Mouse (Mus musculus): ENCODE measurements around the gene Adgrl1.

Adgrl1 gene

DNA sequence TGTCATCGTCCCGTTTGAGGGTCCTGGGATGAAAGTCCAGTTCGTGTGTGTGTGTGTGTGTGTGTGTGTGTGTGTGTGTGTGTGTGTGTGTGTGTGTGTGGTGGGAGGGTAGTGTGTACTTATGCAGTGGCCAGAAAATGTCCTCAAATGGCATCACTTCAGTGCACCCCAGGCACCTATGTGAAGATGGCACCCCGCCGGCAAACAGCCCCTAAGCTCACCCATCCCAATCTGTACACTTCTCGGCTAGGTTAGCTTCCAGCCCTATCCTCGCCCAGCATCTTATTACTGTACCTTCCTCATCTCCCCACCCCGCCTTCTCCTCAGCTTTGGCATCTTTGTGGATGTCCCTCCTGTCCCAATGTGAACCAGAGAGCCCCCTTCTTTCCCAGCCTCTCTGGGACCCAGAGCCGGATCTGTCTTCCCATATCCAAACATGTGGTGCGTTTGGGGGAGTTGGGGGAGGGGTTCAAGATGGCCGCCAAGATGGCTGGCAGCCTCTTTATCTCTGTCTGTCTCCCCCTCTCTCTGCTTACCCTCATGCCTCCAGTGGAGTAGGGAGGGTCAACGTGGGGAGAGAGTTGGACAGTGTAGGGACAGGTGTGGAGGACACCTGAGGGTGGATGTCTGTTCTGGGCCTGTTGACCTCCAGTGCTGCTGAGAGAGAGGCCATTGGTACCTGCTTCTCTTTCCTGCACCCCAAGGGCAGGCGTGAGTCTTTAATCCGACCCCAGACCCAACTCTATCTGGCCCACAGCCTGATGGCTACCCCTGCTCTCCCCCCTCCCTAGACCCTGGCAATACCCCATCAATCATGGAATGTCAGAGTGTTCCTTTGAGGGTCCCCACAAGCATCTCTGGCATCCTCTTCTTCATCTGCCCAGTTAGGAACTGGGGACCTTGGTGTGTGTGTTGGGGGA, 1.9 kb downstream of the Adgrl1 start:
- no peak for DNase-seq (ENCODE audit: low spot score in 2 of 2)

- DNase-seq (ENCODE audit: low spot score in 2 of 2): no peak
Measured at GRCm38 (mm10) chr8:83902961-83903666, 3.2 kb downstream of the Adgrl1 start.

GRCm38 (mm10) chr8:83908583-83908982, 8.7 kb downstream of the Adgrl1 start:
- no peak for DNase-seq (ENCODE audit: low spot score in 2 of 2)

DNA sequence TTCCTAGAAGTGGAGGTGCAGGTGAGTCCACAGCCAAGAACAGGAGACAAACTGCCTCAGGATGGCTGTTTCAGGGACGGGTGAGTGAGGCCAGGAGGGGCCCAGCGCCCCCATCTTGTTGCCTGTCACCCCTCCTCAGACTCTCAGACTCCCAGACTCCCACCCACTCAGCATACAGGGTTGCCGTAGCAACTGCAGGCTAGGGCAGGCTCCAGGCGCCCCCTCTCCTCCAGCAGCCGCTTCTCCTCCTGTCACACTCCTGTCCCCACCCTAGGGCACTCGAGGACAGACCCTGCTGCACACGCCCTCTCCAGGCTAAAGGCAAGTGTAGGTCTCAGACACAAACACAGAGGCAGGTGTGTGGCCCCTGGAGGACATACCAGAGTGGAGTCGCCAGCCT, 9.4 kb downstream of the Adgrl1 start:
- no peak for DNase-seq (ENCODE audit: low spot score in 2 of 2)

GRCm38 (mm10) chr8:83911809-83912731, 12.2 kb downstream of the Adgrl1 start:
- no peak for DNase-seq (ENCODE audit: low spot score in 2 of 2)

DNA sequence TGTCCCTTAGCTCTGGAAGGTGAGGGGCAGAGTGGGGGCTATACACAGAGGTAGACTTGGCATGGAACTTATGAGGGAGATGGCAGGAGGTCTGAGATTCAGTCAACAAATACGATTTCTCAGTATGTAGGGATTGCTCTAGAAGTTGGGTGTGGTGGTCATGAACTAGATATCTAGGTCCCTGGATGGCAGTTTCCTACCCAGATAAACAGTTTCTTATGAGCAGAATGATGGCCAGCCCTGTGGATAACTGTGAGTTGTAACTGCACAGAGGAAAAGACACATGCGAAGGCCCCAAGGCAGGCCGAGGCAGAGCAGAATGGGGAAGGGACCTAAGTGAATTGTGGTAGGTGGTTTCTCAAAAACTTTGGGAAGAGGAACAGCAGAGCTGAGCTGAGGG, 14.3 kb downstream of the Adgrl1 start:
- DNase-seq (ENCODE audit: low spot score in 2 of 2): no peak

- DNase-seq (ENCODE audit: low spot score in 2 of 2): no peak
Measured at GRCm38 (mm10) chr8:83914860-83915259, 15.0 kb downstream of the Adgrl1 start.

DNA sequence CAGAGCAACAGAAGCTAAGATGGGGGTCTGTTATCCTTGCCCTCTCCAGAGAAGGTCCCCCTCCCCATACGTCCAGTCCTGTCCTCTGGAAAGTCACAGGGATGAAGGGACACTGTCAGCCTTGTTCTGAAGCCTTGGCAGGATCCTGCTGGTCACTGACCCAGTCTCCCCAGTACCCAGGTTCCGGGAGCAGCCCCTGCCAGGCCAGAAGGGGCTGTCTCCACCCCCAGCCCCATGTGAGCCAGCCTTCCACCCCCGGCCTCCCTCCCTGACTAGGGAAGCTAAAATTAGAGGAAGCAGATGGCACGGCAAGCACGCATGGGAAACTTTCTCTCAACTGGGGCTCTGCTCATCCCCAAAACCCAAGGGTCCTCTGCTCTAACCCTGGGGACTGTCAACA, 16.1 kb downstream of the Adgrl1 start:
- no peak for DNase-seq (ENCODE audit: low spot score in 2 of 2)

DNA sequence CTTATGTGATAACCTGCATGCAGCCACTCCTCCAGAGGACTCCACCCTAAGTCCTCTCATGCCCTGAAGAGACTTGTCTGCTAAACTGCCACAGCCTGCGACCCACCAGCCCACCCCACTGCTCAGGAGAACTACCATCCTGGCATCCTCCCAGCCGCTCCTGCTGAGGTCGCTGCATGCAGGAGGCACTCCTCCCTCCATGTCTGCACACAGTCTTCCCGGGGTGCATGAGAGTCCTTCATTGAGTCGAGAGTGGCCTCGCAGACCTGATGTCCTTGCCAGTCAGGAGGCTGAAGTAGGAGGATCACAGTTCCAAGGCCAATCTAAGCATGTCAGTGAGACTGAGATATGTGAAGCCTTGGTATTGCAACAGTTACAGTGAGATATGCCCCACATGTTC, 17.7 kb downstream of the Adgrl1 start:
- no peak for DNase-seq (ENCODE audit: low spot score in 2 of 2)

GRCm38 (mm10) chr8:83921558-83921957, 21.7 kb downstream of the Adgrl1 start:
- peak; percentile 64 to 88 for DNase-seq (ENCODE audit: low spot score in 2 of 2)

GRCm38 (mm10) chr8:83922727-83923126, 22.8 kb downstream of the Adgrl1 start:
- no peak for DNase-seq (ENCODE audit: low spot score in 2 of 2)

DNA sequence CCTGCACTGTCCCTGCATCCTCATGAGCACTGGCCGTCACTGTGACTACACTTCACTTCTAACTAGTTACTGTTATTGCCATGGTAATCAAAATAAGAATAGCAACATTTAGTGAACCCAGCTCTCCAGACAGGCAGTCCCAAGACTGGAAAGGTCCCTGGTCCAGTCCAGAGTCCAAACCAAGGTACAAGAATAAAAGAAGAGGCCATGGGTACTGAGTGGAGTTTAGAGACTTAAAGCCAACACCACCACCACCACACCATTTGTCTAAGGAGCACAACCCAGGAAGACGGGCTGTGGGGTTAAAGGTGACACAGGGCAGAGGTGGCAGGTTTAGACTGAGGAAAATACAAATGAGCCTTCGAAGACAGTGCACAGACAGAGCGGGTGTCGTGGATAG, 24.7 kb downstream of the Adgrl1 start:
- no peak for DNase-seq (ENCODE audit: low spot score in 2 of 2)

GRCm38 (mm10) chr8:83926266-83926665, 26.4 kb downstream of the Adgrl1 start:
- DNase-seq (ENCODE audit: low spot score in 2 of 2): no peak

GRCm38 (mm10) chr8:83934222-83934621, 34.3 kb downstream of the Adgrl1 start:
- DNase-seq (ENCODE audit: low spot score in 2 of 2): peak in 1 of 2 experiments; percentile 54

DNA sequence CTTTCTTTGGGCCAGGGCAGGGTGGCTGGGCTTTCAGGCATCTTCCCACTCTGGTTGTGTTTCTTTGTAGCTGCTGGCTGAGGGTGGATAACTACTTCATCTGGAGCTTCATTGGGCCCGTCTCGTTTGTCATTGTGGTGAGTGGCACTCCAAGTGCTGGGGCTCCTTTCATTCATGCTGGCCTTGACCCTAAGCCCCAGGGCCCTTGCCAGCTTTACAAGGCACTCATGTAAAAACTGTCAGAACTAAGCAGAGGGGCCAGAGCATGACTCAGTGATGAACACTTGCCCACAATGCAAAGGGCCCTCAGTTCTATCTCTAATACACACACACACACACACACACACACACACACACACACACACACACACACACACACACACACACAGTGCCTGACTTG, 35.1 kb downstream of the Adgrl1 start:
- no peak for DNase-seq (ENCODE audit: low spot score in 2 of 2)

GRCm38 (mm10) chr8:83935435-83935834, 35.5 kb downstream of the Adgrl1 start:
- peak in 1 of 2 experiments; percentile 54 for DNase-seq (ENCODE audit: low spot score in 2 of 2)

DNA sequence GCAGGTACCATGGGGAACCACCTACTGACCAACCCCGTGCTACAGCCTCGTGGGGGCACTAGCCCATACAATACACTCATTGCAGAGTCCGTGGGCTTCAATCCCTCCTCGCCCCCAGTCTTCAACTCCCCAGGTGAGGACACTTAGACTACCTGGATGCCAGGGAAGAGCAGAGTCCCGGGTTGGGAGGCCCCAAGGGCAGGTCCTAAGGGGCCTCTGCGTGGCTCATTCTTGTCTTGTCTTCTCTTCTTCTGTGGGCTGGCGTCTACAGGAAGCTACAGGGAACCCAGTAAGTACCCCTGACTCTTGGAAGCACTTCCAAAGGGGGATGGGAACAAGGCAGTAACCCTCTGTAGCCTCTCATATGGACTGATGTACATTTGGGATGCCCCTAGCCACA, 37.7 kb downstream of the Adgrl1 start:
- DNase-seq (ENCODE audit: low spot score in 2 of 2): peak in 1 of 2 experiments; percentile 49

DNA sequence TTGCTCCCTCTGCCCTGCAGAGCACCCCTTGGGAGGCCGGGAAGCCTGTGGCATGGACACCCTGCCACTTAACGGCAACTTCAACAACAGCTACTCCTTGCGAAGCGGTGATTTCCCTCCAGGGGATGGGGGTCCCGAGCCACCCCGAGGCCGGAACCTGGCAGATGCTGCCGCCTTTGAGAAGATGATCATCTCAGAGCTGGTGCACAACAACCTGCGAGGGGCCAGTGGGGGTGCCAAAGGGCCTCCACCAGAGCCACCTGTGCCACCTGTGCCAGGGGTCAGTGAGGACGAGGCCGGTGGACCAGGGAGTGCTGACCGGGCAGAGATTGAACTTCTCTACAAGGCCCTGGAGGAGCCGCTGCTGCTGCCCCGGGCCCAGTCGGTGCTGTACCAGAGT, 38.4 kb downstream of the Adgrl1 start:
- peak in 1 of 2 experiments; percentile 65 for DNase-seq (ENCODE audit: low spot score in 2 of 2)

- peak in 1 of 2 experiments; percentile 51 for DNase-seq (ENCODE audit: low spot score in 2 of 2)
Measured at GRCm38 (mm10) chr8:83941066-83941677, 41.3 kb downstream of the Adgrl1 start.

GRCm38 (mm10) chr8:83942446-83942845, 42.5 kb downstream of the Adgrl1 start:
- DNase-seq (ENCODE audit: low spot score in 2 of 2): no peak

DNA sequence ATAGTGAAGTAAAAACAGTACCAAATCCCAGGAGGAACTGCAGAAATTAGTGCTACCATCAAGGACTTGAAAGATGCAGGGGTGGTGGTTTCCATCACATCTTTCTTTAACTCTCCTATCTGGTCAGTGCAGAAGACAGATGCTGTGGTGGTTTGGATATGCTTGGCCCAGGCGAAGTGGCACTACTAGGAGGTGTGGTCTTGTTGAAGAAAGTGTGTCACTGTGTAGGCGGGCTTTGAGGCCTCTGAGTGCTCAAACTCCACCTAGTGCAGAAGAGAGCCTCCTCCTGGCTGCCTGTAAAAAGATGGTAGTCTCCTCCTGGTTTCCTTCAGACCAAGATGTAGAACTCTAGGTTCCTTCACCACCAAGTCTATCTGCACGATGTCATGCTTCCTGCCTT, 45.6 kb downstream of the Adgrl1 start:
- no peak for DNase-seq (ENCODE audit: low spot score in 2 of 2)
